Mouse (Mus musculus): ENCODE data around the gene Rrm2.

Gene Rrm2

GRCm38 (mm10) chr12:24750521-24750920 is 42.5 kb downstream of the Rrm2 start:
- no peak for DNase-seq (ENCODE audit: low read depth)

GRCm38 (mm10) chr12:24753680-24754079 is 45.6 kb downstream of the Rrm2 start:
- DNase-seq (ENCODE audit: low read depth) = no peak

- DNase-seq (ENCODE audit: low read depth) = no peak
These were observed 46.7 kb downstream of the Rrm2 start for GRCm38 (mm10) chr12:24754693-24755092.

GRCm38 (mm10) chr12:24755471-24755870 is 47.4 kb downstream of the Rrm2 start:
- no peak for DNase-seq (ENCODE audit: low read depth)

GRCm38 (mm10) chr12:24757387-24757786 is 49.3 kb downstream of the Rrm2 start:
- no peak for DNase-seq (ENCODE audit: low read depth)

GRCm38 (mm10) chr12:24758374-24758773 is 50.3 kb downstream of the Rrm2 start:
- no peak for DNase-seq (ENCODE audit: low read depth)

GRCm38 (mm10) chr12:24762253-24762652 is 54.2 kb downstream of the Rrm2 start:
- DNase-seq (ENCODE audit: low read depth) = no peak
